Mouse (Mus musculus) retina, postnatal 7 days (tissue): ENCODE measurements around the gene Zp2.

Source experiments
- DNase-seq: peaks from one replicate; pipeline ENCODE4 v3.0.0-alpha.2; 2012; ENCODE audit warnings: low read depth, low spot score

Zp2 gene

DNA sequence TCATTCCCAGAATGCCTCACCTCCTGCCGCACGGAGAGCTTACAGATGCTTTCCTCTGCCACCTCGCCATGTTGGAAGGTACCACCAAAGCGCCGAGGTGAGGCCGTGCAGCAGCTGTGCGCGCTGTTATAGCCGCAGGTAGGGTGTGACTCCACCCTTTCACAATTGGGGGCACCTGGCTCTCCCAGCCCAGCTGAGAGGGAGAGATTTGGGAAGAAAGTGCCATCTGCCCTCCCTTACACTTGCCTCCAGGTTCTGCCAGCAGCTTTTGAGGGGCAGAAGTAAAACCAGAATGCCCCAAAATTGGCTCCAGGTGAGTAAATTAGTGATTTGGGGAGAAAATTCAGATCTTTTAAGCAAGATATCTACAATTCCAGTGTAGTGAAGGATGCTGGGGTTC is at the start of gene Zp2:
Gene Zp2, minus strand, starts transcription at position 101 of the 400 bp plus-strand sequence.
- DNase-seq = no peak

DNA sequence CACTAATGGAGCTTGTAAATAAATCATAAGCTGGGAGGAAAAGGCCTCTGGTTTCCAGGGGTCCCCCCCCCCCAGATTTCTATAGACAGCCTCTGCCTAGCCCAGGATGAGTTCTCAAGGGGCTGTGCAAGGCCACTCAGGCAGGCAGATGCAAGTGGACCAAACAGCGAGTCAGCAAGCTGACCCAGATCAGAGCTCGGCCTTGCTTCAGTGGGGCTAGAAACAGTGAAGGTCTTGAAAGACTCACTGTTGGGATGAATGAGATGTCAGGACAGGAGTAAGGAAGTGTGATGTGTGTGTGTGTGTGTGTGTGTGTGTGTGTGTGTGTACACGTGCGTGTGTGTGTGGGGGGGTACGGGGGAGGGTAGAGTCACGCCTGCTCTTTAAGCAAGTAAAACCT is 47.7 kb upstream of the Zp2 start:
- DNase-seq = no peak

- DNase-seq = no peak
Measured at GRCm38 (mm10) chr7:120192207-120192606, 47.1 kb upstream of the Zp2 start.

DNA sequence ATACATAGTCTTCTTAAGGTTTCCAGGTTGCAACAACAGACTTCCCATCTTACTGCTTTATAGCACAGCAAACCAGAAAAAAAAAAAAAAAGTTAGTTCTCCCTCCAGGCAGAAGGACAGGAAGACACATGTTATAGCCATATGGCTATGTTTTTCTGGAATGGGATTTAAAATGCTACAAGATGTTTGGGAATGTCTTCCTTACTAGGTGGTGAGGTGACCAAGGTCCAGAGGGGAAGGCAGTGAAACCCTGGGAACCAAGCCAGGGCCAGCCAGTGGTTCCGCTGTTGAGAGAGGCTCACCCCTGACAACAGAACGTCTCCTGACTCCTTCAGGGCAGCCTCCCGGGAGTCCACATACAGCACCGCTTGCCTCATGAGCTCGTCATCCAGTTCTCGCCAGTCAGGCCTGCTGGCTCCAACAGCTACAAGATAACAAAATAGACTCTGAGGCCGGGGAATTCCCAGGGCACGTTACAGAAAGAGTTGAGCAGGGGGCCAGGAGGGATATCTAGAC is 45.1 kb upstream of the Zp2 start:
- DNase-seq = no peak

DNA sequence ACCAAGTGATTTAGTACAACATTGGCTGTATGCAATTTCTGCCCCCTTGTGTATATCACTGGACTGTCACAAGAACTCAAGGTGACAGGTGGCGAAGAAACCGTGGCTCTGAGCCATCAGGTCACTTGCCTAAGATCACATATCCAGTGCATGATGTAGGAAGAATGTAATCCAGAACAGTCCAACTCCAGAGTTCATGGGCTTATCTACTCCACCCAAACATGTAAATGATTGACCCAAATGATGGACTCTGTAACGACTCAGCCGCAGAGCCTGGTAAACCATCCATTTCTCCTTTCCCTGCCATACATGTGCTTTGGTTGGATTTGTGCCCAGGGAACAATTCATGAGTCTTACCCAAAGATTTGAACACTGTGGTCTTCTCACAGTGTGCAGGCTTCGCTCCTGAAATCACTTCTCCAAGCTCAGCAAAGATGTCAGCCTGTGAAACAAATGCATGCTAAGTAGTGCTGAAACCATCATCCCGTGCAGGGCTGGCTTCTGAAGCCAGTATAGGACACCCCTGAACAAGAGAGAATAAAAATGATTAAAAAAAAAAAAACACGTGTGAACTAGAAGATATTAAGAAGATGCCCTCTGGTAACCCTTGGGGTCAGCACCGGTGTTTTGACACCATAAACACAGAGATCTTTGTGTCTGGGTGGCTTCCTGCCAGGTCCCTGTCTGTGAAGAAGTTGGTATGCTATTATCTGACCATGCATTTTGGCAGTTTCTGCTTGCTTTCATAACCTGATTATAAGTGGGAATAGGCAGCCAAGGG is 44.5 kb upstream of the Zp2 start:
- no peak for DNase-seq

DNA sequence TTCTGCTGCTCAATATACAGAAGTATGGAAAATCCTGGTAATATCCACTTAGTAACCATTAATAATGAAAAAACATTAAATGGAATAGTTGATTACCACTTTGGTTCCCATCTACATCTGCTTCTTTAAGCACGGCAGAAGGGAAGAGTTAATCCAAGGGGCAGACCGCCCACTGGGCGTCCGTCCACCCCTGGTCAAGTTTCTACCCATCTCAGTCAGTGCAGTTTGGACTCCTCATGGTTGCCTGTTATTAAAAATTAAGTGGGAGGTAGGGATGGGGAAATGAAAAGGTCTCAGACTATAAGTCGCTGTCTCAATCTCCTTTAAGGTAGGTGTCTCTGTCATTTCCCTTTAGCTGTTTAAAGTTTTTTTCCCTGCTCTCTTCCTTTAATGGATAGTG is 43.9 kb upstream of the Zp2 start:
- DNase-seq = no peak

- no peak for DNase-seq
Measured at GRCm38 (mm10) chr7:120182891-120183290, 37.8 kb upstream of the Zp2 start.

DNA sequence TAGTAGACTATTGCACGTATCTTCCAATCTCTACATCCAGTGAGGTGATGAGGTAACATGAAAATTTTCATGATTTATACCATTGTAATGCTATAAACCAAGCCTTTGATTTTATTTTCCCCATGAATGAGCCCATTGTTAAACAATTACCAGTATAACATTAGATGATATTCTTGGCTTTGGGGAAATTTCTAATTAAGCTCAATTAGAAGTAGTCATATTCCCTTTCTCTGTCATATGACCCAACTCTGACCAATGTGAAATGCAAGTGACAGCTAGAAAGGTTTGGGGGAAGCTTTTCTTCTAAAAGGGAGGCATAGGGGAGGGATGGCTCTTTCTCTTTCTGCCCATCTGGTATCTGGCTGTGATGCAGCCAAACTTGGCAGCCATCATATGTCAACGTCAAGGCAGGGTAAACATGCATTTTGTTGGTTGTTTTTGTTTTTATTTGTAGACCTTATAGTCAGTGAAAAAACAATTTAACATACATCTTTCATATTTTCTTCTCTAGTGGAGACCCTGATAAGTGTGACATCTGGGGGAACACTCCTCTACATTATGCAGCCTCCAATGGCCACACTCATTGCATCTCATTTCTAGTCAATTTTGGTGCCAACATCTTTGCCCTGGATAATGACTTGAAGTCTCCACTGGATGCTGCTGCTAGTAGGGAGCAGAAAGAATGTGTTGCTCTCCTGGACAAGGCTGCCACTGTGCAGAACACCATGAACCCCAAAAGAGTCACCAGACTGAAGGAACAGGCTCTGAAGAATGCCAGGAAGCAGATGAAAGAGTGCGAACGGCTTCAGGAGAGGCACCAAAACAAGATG is 36.5 kb upstream of the Zp2 start:
- DNase-seq = no peak

DNA sequence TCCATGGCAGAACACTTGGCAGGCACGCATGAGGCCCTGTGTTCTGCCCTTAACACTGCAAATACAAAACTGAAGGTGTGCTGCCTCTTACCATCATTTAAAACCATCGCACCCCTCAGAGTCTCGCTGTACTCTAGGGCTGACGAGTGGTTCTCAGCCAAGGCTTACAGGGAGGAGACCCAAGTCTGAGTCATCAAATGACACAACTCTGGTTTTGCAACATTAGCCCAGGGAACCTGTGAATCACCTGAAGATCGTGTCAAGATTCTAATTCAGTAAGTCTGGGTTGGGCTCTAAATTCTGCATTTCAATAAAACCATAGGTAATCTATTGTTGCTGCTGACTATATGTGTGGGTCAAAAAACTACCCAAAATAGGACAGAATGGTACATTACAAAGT is 35.5 kb upstream of the Zp2 start:
- DNase-seq = no peak

DNA sequence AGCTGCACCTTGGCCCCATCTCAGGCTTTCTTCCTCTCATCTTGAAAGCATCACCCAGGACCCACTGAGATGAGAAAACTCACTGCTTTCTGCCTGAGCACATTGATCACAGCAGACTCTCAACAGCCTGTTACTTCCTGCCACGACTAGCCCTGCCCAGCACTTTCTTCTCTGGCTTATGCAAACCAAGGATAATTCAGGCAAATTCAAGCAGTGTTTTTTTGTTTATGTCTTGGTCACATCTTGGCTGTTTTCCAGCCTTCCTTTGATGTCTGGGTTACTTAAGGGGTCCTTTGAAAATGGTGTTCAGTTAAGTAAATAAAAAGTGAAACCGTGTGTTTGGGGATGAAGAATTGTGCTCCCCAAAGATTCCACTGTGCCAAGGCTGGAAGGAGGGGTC is 33.8 kb upstream of the Zp2 start:
- no peak for DNase-seq

DNA sequence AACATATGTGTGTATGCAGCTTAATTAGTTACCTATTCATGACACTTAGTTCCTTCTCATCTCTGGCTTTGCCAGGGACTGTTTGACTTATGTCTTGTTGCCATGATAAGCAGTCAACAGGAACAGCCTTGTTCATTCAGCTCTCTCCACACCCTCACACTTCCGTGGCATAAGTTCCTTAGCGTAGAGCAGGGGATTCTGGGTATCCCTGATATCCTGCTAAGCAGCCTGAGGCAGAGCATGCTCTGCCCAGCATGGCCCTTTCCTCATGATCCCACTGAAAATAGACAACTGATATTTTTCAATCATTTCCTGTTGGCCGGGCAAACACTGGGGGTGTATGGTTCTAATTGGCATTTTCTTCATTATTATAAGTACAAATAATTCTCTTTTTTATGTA is 32.5 kb upstream of the Zp2 start:
- no peak for DNase-seq

DNA sequence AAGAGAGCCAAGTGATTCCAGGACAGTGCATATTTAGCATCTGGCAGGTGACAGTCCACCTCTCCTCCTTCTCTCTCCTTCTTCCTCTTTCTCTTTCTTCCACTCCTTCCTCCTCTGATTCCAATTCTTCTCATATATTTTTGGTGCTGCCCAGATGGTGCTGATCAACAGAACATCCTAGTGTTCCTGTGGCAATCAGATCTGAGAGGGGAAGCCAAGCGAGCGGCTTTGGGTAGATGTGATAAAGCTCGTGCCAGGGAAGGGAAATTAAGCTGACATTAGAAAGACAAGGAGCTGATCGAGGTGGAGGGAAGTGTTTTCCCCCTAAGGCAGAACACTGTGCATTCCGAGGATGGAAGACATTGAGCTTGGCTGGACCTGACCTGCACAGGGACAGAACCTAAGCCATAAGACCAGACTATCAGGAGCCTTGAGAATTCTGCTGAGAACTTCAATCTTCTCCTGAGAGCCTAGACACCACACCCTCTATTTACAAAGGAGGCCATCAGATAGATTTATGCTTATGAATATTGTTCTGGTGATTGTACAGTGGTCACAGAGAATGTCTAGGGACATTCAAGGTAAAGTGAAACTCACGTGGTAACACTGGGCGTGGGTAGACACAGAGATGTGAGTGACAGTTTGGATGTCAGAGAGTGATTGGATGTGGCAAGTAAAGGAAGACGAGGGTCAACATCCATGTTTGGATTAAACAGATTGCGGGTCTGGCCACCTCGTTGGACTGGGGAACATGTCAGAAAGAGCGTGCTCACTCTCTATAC is 29.8 kb upstream of the Zp2 start:
- DNase-seq = no peak

- no peak for DNase-seq
Measured at GRCm38 (mm10) chr7:120173603-120174244, 28.6 kb upstream of the Zp2 start, which contains the start of gene Anks4b. Anks4b (plus strand) TSS chr7:120173858.

DNA sequence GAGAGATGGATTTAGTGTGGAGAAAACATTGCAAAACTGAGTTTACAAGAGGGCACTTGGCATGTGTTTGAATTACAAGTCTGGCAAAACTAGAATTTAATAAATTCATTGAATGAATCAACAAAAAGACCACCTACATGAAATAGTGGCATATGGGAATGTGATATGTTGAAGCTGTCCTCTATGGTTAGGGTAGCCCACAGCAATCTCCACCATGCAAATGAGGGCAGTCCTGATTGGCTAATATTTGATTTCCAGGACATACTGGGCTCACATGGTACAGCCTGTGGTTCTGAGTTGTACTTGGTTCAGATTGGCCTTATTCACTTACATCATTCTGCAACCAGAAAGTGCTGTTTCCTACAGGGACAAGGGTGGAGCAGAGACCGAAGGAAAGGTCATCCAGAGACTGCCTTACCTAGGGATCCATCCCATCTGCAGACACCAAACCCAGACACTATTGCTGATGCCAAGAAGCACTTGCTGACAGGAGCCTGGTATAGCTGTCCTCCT is 27.2 kb upstream of the Zp2 start:
- DNase-seq = no peak

- DNase-seq = no peak
Measured at GRCm38 (mm10) chr7:120163581-120164251, 18.6 kb upstream of the Zp2 start.

GRCm38 (mm10) chr7:120158121-120158613 is 13.1 kb upstream of the Zp2 start:
- DNase-seq = no peak

- DNase-seq = peak; percentile 27
Measured at GRCm38 (mm10) chr7:120157575-120158061, 12.5 kb upstream of the Zp2 start.

DNA sequence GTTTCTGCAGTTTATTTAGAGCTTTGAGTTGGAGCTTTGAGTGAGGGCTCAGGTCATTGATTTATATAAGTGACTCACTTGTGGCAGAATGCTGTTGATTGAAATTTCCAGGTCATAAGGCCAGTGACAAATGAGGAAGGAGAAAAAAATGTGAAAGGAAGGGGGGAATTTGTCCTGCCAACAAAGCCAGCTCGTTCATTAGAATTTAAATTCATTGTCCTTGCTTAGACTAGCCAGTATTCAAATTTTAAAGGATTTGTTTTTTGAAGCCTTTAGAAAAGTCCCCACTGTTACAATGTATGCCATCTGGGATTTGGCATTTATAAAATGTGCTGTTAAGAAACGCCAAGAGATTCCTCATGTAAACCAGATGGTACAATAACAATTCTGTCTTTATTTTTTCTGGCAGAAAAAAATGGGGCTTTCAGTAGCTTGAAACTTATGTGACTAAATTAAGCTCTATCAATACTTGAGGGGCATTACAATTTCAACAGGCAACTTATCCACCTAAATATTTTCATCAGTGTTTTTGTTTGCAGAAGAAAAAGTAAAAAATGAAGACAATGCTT is 11.8 kb upstream of the Zp2 start:
- DNase-seq = no peak

GRCm38 (mm10) chr7:120150898-120151297 is 5.8 kb upstream of the Zp2 start:
- DNase-seq = no peak

- no peak for DNase-seq
Measured at GRCm38 (mm10) chr7:120150257-120150656, 5.2 kb upstream of the Zp2 start.
